Mouse (Mus musculus) G1E (cell line): ENCODE results near the gene Shroom2. TPM values are rescaled to one million over a fixed set of nuclear protein-coding genes. Genes with fewer than 3 reads are reported as not detected.
"Not testable (repeated sequence)": the region's sequence is repeated elsewhere in the genome, so short reads cannot be mapped to it uniquely, and the experiment has no call there.

Source experiments
- ATAC-seq: 2 replicates; pipeline ENCODE4 v1.8.0; 2016; ENCODE audit warnings: mild to moderate bottlenecking; ENCODE audit not compliant: insufficient number of reproducible peaks, poor library complexity, low FRiP score, severe bottlenecking; ENCODE audit errors: extremely low read depth
- DNase-seq: peaks from one replicate; pipeline ENCODE4 v3.0.0; 2012; ENCODE audit warnings: low spot score
- H3K27me3 ChIP-seq: 2 replicates; pipeline ENCODE4 v1.6.1; 2012; ENCODE audit warnings: mild to moderate bottlenecking, low read length, inconsistent platforms; ENCODE audit not compliant: insufficient read depth
- H3K36me3 ChIP-seq: replicated peaks from 2 replicates; pipeline ENCODE3; 2012; ENCODE audit warnings: mild to moderate bottlenecking, inconsistent platforms
- H3K4me1 ChIP-seq: 2 replicates; pipeline ENCODE4 v1.6.1; 2012; ENCODE audit warnings: low read depth, low read length, inconsistent platforms, mixed read lengths; ENCODE audit not compliant: insufficient read depth
- H3K4me3 ChIP-seq: 2 replicates; pipeline ENCODE4 v1.5.1; 2012; ENCODE audit warnings: low read depth, mild to moderate bottlenecking, inconsistent platforms, low read length, moderate library complexity, mixed read lengths
- H3K9me3 ChIP-seq: replicated peaks from 2 replicates; pipeline ENCODE4 v1.6.1; 2012; ENCODE audit warnings: inconsistent platforms
- CTCF ChIP-seq: IDR thresholded peaks from 2 replicates; pipeline ENCODE4 v1.5.1; 2012; ENCODE audit warnings: low read depth, low read length, inconsistent platforms, mixed read lengths
- GATA1 ChIP-seq: IDR thresholded peaks from 2 replicates; pipeline ENCODE4 v1.6.1; 2012; ENCODE audit warnings: borderline replicate concordance, low read length, inconsistent platforms, mixed read lengths
- GATA2 ChIP-seq: IDR thresholded peaks from 2 replicates; pipeline ENCODE4 v1.6.1; 2012; ENCODE audit warnings: low read depth, low read length, inconsistent platforms, borderline replicate concordance
- POLR2AphosphoS5 ChIP-seq: IDR thresholded peaks from 2 replicates; pipeline ENCODE4 v1.6.1; 2012; ENCODE audit warnings: low read depth, low read length, inconsistent platforms; ENCODE audit not compliant: insufficient replicate concordance
- TAL1 ChIP-seq: conservative IDR thresholded peaks from 2 replicates; pipeline ENCODE4 v1.6.1; 2012; ENCODE audit warnings: low read depth, low read length, inconsistent platforms, mixed read lengths
- polyA plus RNA-seq: library from polyadenylated mRNA; stranded (reverse); fragments of >175 nt; gene quantifications from 2 replicates; pipeline ENCODE4 v1.2.3, GENCODE M21; 2012
- total RNA-seq, 2 experiments: library from RNA; stranded (forward) in 1 of 2; stranded (reverse) in 1 of 2; fragments of 200-1000 nt in 1 of 2; fragments of >200 nt in 1 of 2; fragmentation: Nextera tagmentation in 1 of 2; gene quantifications; 2 replicates each; pipeline ENCODE4 v1.2.3; 2014 to 2017

The Shroom2 gene
- total and polyA plus RNA-seq, 3 experiments, result 0.05 TPM; not detected in 2

DNA sequence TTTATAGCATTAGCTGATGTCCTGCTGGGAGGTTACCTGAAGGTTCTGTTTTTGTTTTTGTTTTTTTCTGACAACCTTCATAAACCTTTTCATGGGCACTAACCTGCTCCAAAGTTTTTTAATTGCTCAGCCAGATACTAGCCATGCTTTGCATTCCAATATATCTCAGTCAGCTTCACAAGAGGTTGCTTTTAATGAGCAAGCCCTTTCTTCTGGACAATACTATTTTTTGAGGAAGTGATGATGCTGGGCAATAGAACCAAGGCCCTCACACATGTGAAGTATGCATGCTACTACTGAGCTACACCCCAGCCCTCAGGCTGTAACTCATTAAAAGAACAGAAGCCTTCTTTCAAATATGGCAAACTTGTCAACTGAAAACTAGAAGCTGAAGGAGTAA lies 52.6 kb downstream of the Shroom2 start:
- Histone ChIP-seq H3K27me3 (no peaks in the 10 kb centered on the region), H3K4me1 (no peaks in the 10 kb centered on the region), H3K36me3 (no peaks in the 10 kb centered on the region), H3K9me3 (no peaks in the 10 kb centered on the region), H3K4me3 (no peak overlapping the region)
- no peak for TF ChIP-seq GATA1
- TF ChIP-seq POLR2AphosphoS5, result no peak
- TF ChIP-seq TAL1, result no peak
- TF ChIP-seq GATA2, result no peak
- TF ChIP-seq CTCF, result no peak
- DNase-seq, result no peak
- no peak for ATAC-seq

DNA sequence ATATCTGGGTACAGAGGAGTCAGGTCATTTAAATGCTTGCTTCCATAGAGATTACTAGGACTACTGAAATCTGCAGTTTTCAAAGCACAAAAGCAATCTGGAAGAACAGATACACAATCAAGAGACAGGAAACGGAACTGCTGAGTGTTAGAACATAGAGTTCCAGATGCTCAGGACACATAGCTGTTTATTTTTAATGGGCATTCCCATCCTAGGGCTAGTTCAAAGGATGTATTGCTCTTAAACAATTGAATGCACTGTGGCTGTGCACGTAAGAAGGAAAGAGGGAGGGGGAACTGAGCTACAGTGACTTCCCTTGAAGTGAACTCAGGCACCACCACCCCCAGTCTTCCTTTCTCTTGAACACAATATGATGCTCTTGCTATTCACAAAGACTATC lies 58.5 kb downstream of the Shroom2 start:
- H3K4me3 ChIP-seq, H3K9me3 ChIP-seq, H3K27me3 ChIP-seq, H3K4me1 ChIP-seq, H3K36me3 ChIP-seq, ATAC-seq, DNase-seq: not testable (repeated sequence)

- H3K36me3 ChIP-seq, result no peaks in the 10 kb centered on the region
- H3K4me1 ChIP-seq, result no peaks in the 10 kb centered on the region
- no peak for TF ChIP-seq TAL1
- no peak for TF ChIP-seq POLR2AphosphoS5
- TF ChIP-seq CTCF, result no peak
- no peak for ATAC-seq
- no peak overlapping the region for H3K4me3 ChIP-seq
- no peaks in the 10 kb centered on the region for H3K27me3 ChIP-seq
- no peaks in the 10 kb centered on the region for H3K9me3 ChIP-seq
- DNase-seq, result no peak
Observed at GRCm38 (mm10) chrX:152708359-152708758, 60.9 kb downstream of the Shroom2 start.

DNA sequence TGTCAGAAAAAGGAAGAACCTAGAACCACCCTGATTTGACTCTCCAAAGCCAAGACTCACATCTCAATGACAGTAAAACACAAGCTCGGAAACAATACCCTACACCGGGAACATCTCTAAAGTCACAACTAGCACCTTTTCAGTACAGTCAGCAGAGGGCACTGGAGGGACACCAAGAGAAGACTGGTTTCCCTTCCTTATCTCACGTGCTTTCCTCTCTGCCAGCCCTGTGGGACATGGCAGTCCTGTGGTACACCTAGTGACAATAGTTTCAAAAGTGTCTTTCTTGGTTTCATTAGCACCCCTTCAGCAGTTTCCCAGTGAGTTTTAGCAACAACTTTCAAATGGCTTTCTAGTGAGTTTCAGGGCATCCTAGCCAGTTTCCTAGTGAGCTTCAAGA lies 63.9 kb downstream of the Shroom2 start:
- no peaks in the 10 kb centered on the region for H3K27me3 ChIP-seq
- no peak for ATAC-seq
- no peaks in the 10 kb centered on the region for H3K36me3 ChIP-seq
- no peak for DNase-seq
- no peaks in the 10 kb centered on the region for H3K4me1 ChIP-seq
- TF ChIP-seq POLR2AphosphoS5 (no peak), CTCF (no peak), GATA1 (no peak), GATA2 (no peak), TAL1 (no peak)
- H3K4me3 ChIP-seq, result no peak overlapping the region
- no peaks in the 10 kb centered on the region for H3K9me3 ChIP-seq

- Histone ChIP-seq H3K36me3 (no peaks in the 10 kb centered on the region), H3K4me3 (no peak overlapping the region), H3K9me3 (no peaks in the 10 kb centered on the region), H3K27me3 (no peaks in the 10 kb centered on the region), H3K4me1 (no peaks in the 10 kb centered on the region)
- DNase-seq (no peak), ATAC-seq (no peak)
- TF ChIP-seq GATA2 (no peak), CTCF (no peak), GATA1 (no peak), TAL1 (no peak), POLR2AphosphoS5 (no peak)
Observed at GRCm38 (mm10) chrX:152703624-152704023, 65.6 kb downstream of the Shroom2 start.

GRCm38 (mm10) chrX:152701679-152702078 lies 67.6 kb downstream of the Shroom2 start:
- Histone ChIP-seq H3K4me3 (no peak overlapping the region), H3K9me3 (no peaks in the 10 kb centered on the region), H3K4me1 (no peaks in the 10 kb centered on the region), H3K36me3 (no peaks in the 10 kb centered on the region), H3K27me3 (no peaks in the 10 kb centered on the region)
- no peak for DNase-seq
- ATAC-seq, result no peak
- TF ChIP-seq TAL1 (no peak), GATA1 (no peak), GATA2 (no peak), POLR2AphosphoS5 (no peak), CTCF (no peak)

DNA sequence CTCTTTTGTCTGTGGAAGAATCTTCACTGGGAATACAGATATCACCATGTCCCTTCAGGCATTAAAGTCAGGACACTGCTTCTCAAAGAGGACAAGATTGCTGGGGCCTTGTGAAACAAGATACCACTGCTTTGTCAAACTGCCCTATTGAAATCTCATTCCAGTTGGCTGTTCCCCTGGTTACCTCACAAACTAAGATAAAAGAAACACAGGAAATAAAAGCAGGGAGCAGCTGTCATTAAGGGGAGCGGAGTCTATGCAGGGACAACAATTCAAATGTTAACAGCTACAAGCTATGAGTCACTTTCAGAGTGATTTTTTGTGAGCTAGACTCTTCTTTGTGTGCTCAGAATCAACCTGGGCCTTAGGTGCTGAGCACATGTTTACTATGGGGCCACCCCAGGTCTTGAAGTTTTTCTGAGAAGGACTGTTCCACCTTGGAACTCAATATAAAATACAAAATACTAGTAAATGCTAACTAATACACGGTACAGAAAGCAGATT lies 78.4 kb downstream of the Shroom2 start:
- no peak for DNase-seq
- Histone ChIP-seq H3K9me3 (no peaks in the 10 kb centered on the region), H3K4me3 (no peak overlapping the region), H3K27me3 (no peaks in the 10 kb centered on the region), H3K36me3 (no peaks in the 10 kb centered on the region), H3K4me1 (no peaks in the 10 kb centered on the region)
- ATAC-seq, result no peak
- no peak for TF ChIP-seq POLR2AphosphoS5
